Mouse (Mus musculus) liver, postnatal 0 days (tissue): ENCODE results near the gene Bmpr1a.

Experiments
- CTCF ChIP-seq: sonication (generic); IDR thresholded peaks from 2 replicates; pipeline ENCODE4 v1.5.1; 2016; ENCODE audit warnings: antibody characterized with exemption, low read depth
- EP300 ChIP-seq: IDR thresholded peaks from 2 replicates; pipeline ENCODE4 v1.6.1; 2016; ENCODE audit warnings: antibody characterized with exemption, low read depth, mild to moderate bottlenecking

- peak; percentile 50 for TF ChIP-seq CTCF
- no peak for TF ChIP-seq EP300
These were observed 139.5 kb downstream of the Bmpr1a start for GRCm38 (mm10) chr14:34363490-34364253.
